Mouse (Mus musculus): ENCODE data around the gene Klhl18. TPM values are rescaled to one million over a fixed set of nuclear protein-coding genes. Genes with fewer than 3 reads are reported as not detected.
"Not testable (repeated sequence)": the region's sequence is repeated elsewhere in the genome, so short reads cannot be mapped to it uniquely, and the experiment has no call there.

The Klhl18 gene
- polyA plus RNA-seq, 1 experiment from 2014 or later = 9.3 TPM

DNA sequence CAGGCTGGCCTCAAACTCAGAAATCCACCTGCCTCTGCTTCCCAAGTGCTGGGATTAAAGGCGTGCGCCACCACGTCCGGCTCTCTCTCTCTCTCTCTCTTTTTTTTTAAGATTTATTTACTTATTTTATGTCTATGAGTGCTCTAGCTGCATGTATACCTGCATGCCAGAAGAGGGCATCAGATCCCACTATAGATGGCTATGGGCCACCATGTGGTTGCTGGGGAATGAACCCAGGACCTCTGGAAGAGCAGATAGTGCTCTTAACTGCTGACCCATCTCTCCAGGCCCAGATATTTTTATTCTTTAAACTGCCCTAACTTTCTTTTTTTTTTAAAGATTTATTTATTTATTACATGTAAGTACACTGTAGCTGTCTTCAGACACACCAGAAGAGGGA, 73.3 kb downstream of the Klhl18 start:
- not testable (repeated sequence) for H3K4me2 ChIP-seq (replicated peaks; ENCODE audit: low read depth, low read length); H3K9me3 ChIP-seq (ENCODE audit: low read length); H3K4me1 ChIP-seq (ENCODE audit: insufficient read depth, low read length); ATAC-seq (ENCODE audit: low FRiP score, low TSS enrichment); H3K9ac ChIP-seq (replicated peaks; ENCODE audit: low read length); H3K36me3 ChIP-seq (ENCODE audit: insufficient read depth, low read length); H3K27ac ChIP-seq (ENCODE audit: low read length); H3K27me3 ChIP-seq (ENCODE audit: insufficient read depth, low read length); H3K4me3 ChIP-seq (ENCODE audit: low read length)
- 90% methylated on average over 4 of the region's 4 CpGs for WGBS

DNA sequence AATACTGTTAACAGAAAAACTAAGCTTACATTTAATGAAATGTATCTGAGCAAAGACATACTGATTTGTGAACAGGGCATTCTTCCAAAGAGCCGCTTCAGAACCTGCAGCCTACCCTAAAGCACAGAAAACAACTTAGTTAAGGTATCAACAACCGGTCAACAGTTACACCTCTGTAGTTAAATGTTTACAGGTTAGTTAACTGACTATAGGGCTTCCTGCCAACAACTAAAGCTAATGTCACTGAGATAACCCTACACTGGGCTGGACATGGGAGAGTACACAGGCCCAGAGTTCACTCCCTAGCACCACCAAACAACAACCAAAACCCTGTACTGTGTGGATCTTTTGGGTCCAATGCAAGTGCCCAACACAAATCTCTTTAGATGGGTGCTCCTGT, 73.8 kb downstream of the Klhl18 start:
- H3K27ac ChIP-seq (ENCODE audit: low read length) = no peak overlapping the region
- no peak overlapping the region for H3K9ac ChIP-seq (replicated peaks; ENCODE audit: low read length)
- no peaks in the 10 kb centered on the region for H3K27me3 ChIP-seq (ENCODE audit: insufficient read depth, low read length)
- peaks cover 6% of the 10 kb centered on the region; the same call in 1 of the 2 replicates for H3K36me3 ChIP-seq (ENCODE audit: insufficient read depth, low read length)
- H3K4me1 ChIP-seq (ENCODE audit: insufficient read depth, low read length) = peaks cover 10% of the 10 kb centered on the region; the same call in 1 of the 2 replicates
- no peak overlapping the region for H3K4me3 ChIP-seq (ENCODE audit: low read length)
- 98% methylated on average over 2 of the region's 2 CpGs for WGBS
- no peaks in the 10 kb centered on the region for H3K9me3 ChIP-seq (ENCODE audit: low read length)
- ATAC-seq (ENCODE audit: low FRiP score, low TSS enrichment) = no peak
- no peak overlapping the region for H3K4me2 ChIP-seq (replicated peaks; ENCODE audit: low read depth, low read length)

DNA sequence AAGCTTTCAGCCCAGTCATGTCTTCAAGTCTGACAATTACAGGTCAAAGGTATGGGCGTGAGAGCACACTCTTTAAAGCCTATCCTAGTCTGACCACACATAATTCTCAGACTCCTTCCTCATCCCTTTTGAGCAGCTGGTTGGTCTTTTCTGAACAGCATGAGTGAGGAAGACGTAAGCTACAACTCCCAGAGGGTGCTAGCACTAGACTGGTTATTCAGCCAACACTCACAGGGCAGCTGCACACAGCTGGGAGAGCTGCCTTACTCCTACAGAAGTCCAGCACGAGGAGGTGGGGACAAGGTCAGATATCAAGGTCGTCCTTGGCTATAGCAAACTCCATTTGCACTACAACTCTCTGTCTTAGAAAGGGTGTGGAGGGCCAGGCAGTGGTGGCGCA, 75.8 kb downstream of the Klhl18 start:
- Histone ChIP-seq H3K27ac (ENCODE audit: low read length) (no peak overlapping the region), H3K4me1 (ENCODE audit: insufficient read depth, low read length) (no peaks in the 10 kb centered on the region), H3K36me3 (ENCODE audit: insufficient read depth, low read length) (peaks cover 14% of the 10 kb centered on the region; the same call in 1 of the 2 replicates), H3K9ac (replicated peaks; ENCODE audit: low read length) (no peak overlapping the region), H3K9me3 (ENCODE audit: low read length) (no peaks in the 10 kb centered on the region), H3K27me3 (ENCODE audit: insufficient read depth, low read length) (no peaks in the 10 kb centered on the region), H3K4me2 (replicated peaks; ENCODE audit: low read depth, low read length) (no peak overlapping the region), H3K4me3 (ENCODE audit: low read length) (no peak overlapping the region)
- peak; percentile 63; the same call in 1 of the 2 replicates for ATAC-seq (ENCODE audit: low FRiP score, low TSS enrichment)
- WGBS = 68% methylated on average over 5 of the region's 5 CpGs

- H3K9ac ChIP-seq (replicated peaks; ENCODE audit: low read length) = no peak overlapping the region
- peaks cover 61% of the 10 kb centered on the region for H3K36me3 ChIP-seq (ENCODE audit: insufficient read depth, low read length)
- ATAC-seq (ENCODE audit: low FRiP score, low TSS enrichment) = no peak
- WGBS = 92% methylated on average over 4 of the region's 4 CpGs
- H3K27me3 ChIP-seq (ENCODE audit: insufficient read depth, low read length) = no peaks in the 10 kb centered on the region
- no peak overlapping the region for H3K4me2 ChIP-seq (replicated peaks; ENCODE audit: low read depth, low read length)
- no peaks in the 10 kb centered on the region for H3K9me3 ChIP-seq (ENCODE audit: low read length)
- no peaks in the 10 kb centered on the region for H3K4me1 ChIP-seq (ENCODE audit: insufficient read depth, low read length)
- H3K4me3 ChIP-seq (ENCODE audit: low read length) = no peak overlapping the region
- no peak overlapping the region for H3K27ac ChIP-seq (ENCODE audit: low read length)
Measured at GRCm38 (mm10) chr9:110393295-110393694, 83.2 kb downstream of the Klhl18 start.

- Histone ChIP-seq H3K4me2 (replicated peaks; ENCODE audit: low read depth, low read length) (no peak overlapping the region), H3K4me3 (ENCODE audit: low read length) (no peak overlapping the region), H3K27ac (ENCODE audit: low read length) (no peak overlapping the region), H3K36me3 (ENCODE audit: insufficient read depth, low read length) (peaks cover 79% of the 10 kb centered on the region), H3K9me3 (ENCODE audit: low read length) (no peaks in the 10 kb centered on the region), H3K27me3 (ENCODE audit: insufficient read depth, low read length) (no peaks in the 10 kb centered on the region), H3K4me1 (ENCODE audit: insufficient read depth, low read length) (no peaks in the 10 kb centered on the region), H3K9ac (replicated peaks; ENCODE audit: low read length) (no peak overlapping the region)
- ATAC-seq (ENCODE audit: low FRiP score, low TSS enrichment) = no peak
- 100% methylated on average over 3 of the region's 3 CpGs for WGBS
Measured at GRCm38 (mm10) chr9:110390843-110391242, 85.7 kb downstream of the Klhl18 start.

GRCm38 (mm10) chr9:110388011-110388410, 88.5 kb downstream of the Klhl18 start:
- Histone ChIP-seq H3K27me3 (ENCODE audit: insufficient read depth, low read length) (no peaks in the 10 kb centered on the region), H3K4me2 (replicated peaks; ENCODE audit: low read depth, low read length) (no peak overlapping the region), H3K4me3 (ENCODE audit: low read length) (no peak overlapping the region), H3K9ac (replicated peaks; ENCODE audit: low read length) (no peak overlapping the region), H3K36me3 (ENCODE audit: insufficient read depth, low read length) (peaks cover 96% of the 10 kb centered on the region), H3K9me3 (ENCODE audit: low read length) (no peaks in the 10 kb centered on the region), H3K27ac (ENCODE audit: low read length) (no peak overlapping the region), H3K4me1 (ENCODE audit: insufficient read depth, low read length) (no peaks in the 10 kb centered on the region)
- 90% methylated on average over 7 of the region's 7 CpGs for WGBS
- no peak for ATAC-seq (ENCODE audit: low FRiP score, low TSS enrichment)

GRCm38 (mm10) chr9:110384369-110384929, 92.0 kb downstream of the Klhl18 start:
- Histone ChIP-seq H3K4me2 (replicated peaks; ENCODE audit: low read depth, low read length) (no peak overlapping the region), H3K27me3 (ENCODE audit: insufficient read depth, low read length) (no peaks in the 10 kb centered on the region), H3K4me3 (ENCODE audit: low read length) (no peak overlapping the region), H3K9me3 (ENCODE audit: low read length) (no peaks in the 10 kb centered on the region), H3K4me1 (ENCODE audit: insufficient read depth, low read length) (peaks cover 6% of the 10 kb centered on the region; the same call in 1 of the 2 replicates), H3K9ac (replicated peaks; ENCODE audit: low read length) (no peak overlapping the region), H3K36me3 (ENCODE audit: insufficient read depth, low read length) (peaks cover 74% of the 10 kb centered on the region), H3K27ac (ENCODE audit: low read length) (no peak overlapping the region)
- 90% methylated on average over 7 of the region's 7 CpGs for WGBS
- ATAC-seq (ENCODE audit: low FRiP score, low TSS enrichment) = no peak

GRCm38 (mm10) chr9:110381292-110381691, 95.2 kb downstream of the Klhl18 start:
- Histone ChIP-seq H3K27ac (ENCODE audit: low read length) (no peak overlapping the region), H3K4me3 (ENCODE audit: low read length) (no peak overlapping the region), H3K27me3 (ENCODE audit: insufficient read depth, low read length) (no peaks in the 10 kb centered on the region), H3K36me3 (ENCODE audit: insufficient read depth, low read length) (peaks cover 62% of the 10 kb centered on the region), H3K9ac (replicated peaks; ENCODE audit: low read length) (no peak overlapping the region), H3K4me1 (ENCODE audit: insufficient read depth, low read length) (peaks cover 6% of the 10 kb centered on the region; the same call in 1 of the 2 replicates), H3K4me2 (replicated peaks; ENCODE audit: low read depth, low read length) (no peak overlapping the region), H3K9me3 (ENCODE audit: low read length) (no peaks in the 10 kb centered on the region)
- WGBS = 73% methylated on average over 12 of the region's 12 CpGs
- ATAC-seq (ENCODE audit: low FRiP score, low TSS enrichment) = no peak

- WGBS = 36% methylated on average over 21 of the region's 21 CpGs
Measured at GRCm38 (mm10) chr9:110380662-110381061, 95.8 kb downstream of the Klhl18 start.

DNA sequence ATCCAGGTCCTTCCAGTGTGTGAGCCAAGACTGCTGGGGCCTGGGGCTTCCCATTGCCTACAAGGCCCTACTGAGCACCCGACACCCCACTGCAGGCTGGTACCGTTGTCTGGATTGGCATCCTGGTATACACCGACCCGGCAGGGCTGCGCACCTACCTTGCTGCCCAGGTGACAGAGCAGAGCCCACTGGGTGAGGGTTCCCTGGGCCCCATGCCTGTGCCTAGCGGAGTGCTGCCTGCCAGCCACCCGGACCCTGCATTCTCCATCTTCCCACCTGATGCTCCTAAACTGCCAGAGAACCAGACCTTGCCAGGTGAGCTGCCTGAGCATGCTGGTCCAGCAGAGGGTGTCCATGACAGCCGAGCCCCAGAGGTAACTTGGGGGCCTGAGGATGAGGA, 97.1 kb downstream of the Klhl18 start:
- peaks cover 45% of the 10 kb centered on the region for H3K36me3 ChIP-seq (ENCODE audit: insufficient read depth, low read length)
- no peak for ATAC-seq (ENCODE audit: low FRiP score, low TSS enrichment)
- H3K9ac ChIP-seq (replicated peaks; ENCODE audit: low read length) = no peak overlapping the region
- 97% methylated on average over 8 of the region's 8 CpGs for WGBS
- H3K27me3 ChIP-seq (ENCODE audit: insufficient read depth, low read length) = no peaks in the 10 kb centered on the region
- H3K4me1 ChIP-seq (ENCODE audit: insufficient read depth, low read length) = peaks cover 6% of the 10 kb centered on the region; the same call in 1 of the 2 replicates
- no peak overlapping the region for H3K27ac ChIP-seq (ENCODE audit: low read length)
- no peak overlapping the region for H3K4me3 ChIP-seq (ENCODE audit: low read length)
- no peak overlapping the region for H3K4me2 ChIP-seq (replicated peaks; ENCODE audit: low read depth, low read length)
- H3K9me3 ChIP-seq (ENCODE audit: low read length) = no peaks in the 10 kb centered on the region

More at GRCm38 (mm10) chr9:110380662-110381061, 95.8 kb downstream of the Klhl18 start:
- Histone ChIP-seq H3K27me3 (ENCODE audit: insufficient read depth, low read length) (no peaks in the 10 kb centered on the region), H3K9ac (replicated peaks; ENCODE audit: low read length) (no peak overlapping the region), H3K27ac (ENCODE audit: low read length) (no peak overlapping the region), H3K9me3 (ENCODE audit: low read length) (no peaks in the 10 kb centered on the region), H3K4me3 (ENCODE audit: low read length) (no peak overlapping the region), H3K4me2 (replicated peaks; ENCODE audit: low read depth, low read length) (peak overlapping the region; percentile 20; the same call in 1 of the 2 replicates), H3K36me3 (ENCODE audit: insufficient read depth, low read length) (peaks cover 56% of the 10 kb centered on the region), H3K4me1 (ENCODE audit: insufficient read depth, low read length) (peaks cover 6% of the 10 kb centered on the region; the same call in 1 of the 2 replicates)
- peak; percentile 44 for ATAC-seq (ENCODE audit: low FRiP score, low TSS enrichment)
